Mouse (Mus musculus) WW6 (cell line): Measurements from ENCODE around the gene Gipc3.
A peak's percentile ranks its signal among the peaks of the same experiment; 100 is the strongest.

Experiments
- DNase-seq: peaks from one replicate; pipeline ENCODE4 v3.0.0-alpha.2; 2013; ENCODE audit warnings: low read depth, low spot score

Gene Gipc3

GRCm38 (mm10) chr10:81300352-81300907 is 42.6 kb downstream of the Gipc3 start:
- DNase-seq, result no peak

GRCm38 (mm10) chr10:81299585-81300351 is 43.3 kb downstream of the Gipc3 start:
- no peak for DNase-seq

- DNase-seq, result no peak
Measured at GRCm38 (mm10) chr10:81298369-81299100, 44.5 kb downstream of the Gipc3 start.

- DNase-seq, result no peak
Measured at GRCm38 (mm10) chr10:81297845-81298244, 45.2 kb downstream of the Gipc3 start.

GRCm38 (mm10) chr10:81297246-81297645 is 45.8 kb downstream of the Gipc3 start:
- no peak for DNase-seq

- no peak for DNase-seq
Measured at GRCm38 (mm10) chr10:81295185-81295584, 47.9 kb downstream of the Gipc3 start.

GRCm38 (mm10) chr10:81294442-81294841 is 48.6 kb downstream of the Gipc3 start:
- no peak for DNase-seq

GRCm38 (mm10) chr10:81293334-81294030 is 49.6 kb downstream of the Gipc3 start:
- DNase-seq, result no peak

GRCm38 (mm10) chr10:81292554-81293333 is 50.3 kb downstream of the Gipc3 start, which contains the start of gene Pip5k1c:
TSS of gene Pip5k1c (plus strand) at chr10:81292963.
- DNase-seq, result peak; percentile 100

- DNase-seq, result no peak
Measured at GRCm38 (mm10) chr10:81291511-81292104, 51.5 kb downstream of the Gipc3 start, which contains the start of gene Tjp3. TSS of gene Tjp3 (minus strand) at chr10:81291581.

GRCm38 (mm10) chr10:81290698-81291460 is 52.2 kb downstream of the Gipc3 start:
- no peak for DNase-seq

GRCm38 (mm10) chr10:81289811-81290210 is 53.3 kb downstream of the Gipc3 start:
- no peak for DNase-seq

GRCm38 (mm10) chr10:81289278-81289677 is 53.8 kb downstream of the Gipc3 start:
- no peak for DNase-seq

GRCm38 (mm10) chr10:81288601-81289000 is 54.5 kb downstream of the Gipc3 start:
- no peak for DNase-seq

- DNase-seq, result no peak
Measured at GRCm38 (mm10) chr10:81287513-81288157, 55.4 kb downstream of the Gipc3 start.

- DNase-seq, result no peak
Measured at GRCm38 (mm10) chr10:81286586-81286985, 56.5 kb downstream of the Gipc3 start.

- DNase-seq, result no peak
Measured at GRCm38 (mm10) chr10:81285694-81286450, 57.2 kb downstream of the Gipc3 start.
